Mouse (Mus musculus): ENCODE data around the gene Treml2. TPM values are rescaled to one million over a fixed set of nuclear protein-coding genes. Genes with fewer than 3 reads are reported as not detected.
A peak's percentile ranks its signal among the peaks of the same experiment; 100 is the strongest.
"Not testable (repeated sequence)": the region's sequence is repeated elsewhere in the genome, so short reads cannot be mapped to it uniquely, and the experiment has no call there.

Gene Treml2
- polyA plus RNA-seq, 1 experiment from 2014 or later = 4.8 TPM

DNA sequence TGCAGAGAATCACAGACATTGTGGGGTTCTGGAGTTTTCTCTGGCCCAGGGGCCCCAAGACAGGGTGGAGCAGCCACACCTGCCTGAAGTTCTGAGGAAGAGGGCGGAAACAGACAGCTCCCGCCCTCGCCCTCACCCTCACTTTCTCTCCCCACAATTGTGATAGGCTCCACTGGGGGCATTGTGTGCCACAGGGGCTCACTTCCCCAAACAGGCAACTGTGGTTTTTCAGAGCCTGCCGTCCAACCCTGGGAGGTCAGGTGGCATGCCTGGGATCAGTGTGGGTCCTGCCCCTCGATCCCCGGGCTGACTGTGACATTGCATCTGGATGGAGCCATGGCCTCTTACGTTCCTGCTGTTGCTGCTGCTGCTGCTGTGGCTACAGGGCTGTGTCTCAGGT, 901 bp downstream of the Treml2 start:
- Histone ChIP-seq H3K9ac (ENCODE audit: low read depth, low read length) (peak overlapping the region; percentile 76), H3K27ac (ENCODE audit: low read depth, low read length) (peak overlapping the region; percentile 95), H3K27me3 (replicated peaks; ENCODE audit: control insufficient read depth, insufficient read depth, low read length) (no peaks in the 10 kb centered on the region), H3K4me1 (replicated peaks; ENCODE audit: control insufficient read depth, insufficient read depth, low read length) (peaks cover 24% of the 10 kb centered on the region), H3K4me3 (ENCODE audit: low read depth, low read length) (peak overlapping the region; percentile 54), H3K36me3 (ENCODE audit: control insufficient read depth, insufficient read depth, low read length) (no peaks in the 10 kb centered on the region; the same call in 1 of the 2 replicates), H3K9me3 (ENCODE audit: control insufficient read depth, low read length) (no peaks in the 10 kb centered on the region), H3K4me2 (peak overlapping the region; percentile 83)
- WGBS = 34% methylated on average over 7 of the region's 7 CpGs
- DNase-seq (ENCODE audit: low spot score) (peak; percentile 57), ATAC-seq (replicated peaks; ENCODE audit: low FRiP score) (peak; percentile 75)

DNA sequence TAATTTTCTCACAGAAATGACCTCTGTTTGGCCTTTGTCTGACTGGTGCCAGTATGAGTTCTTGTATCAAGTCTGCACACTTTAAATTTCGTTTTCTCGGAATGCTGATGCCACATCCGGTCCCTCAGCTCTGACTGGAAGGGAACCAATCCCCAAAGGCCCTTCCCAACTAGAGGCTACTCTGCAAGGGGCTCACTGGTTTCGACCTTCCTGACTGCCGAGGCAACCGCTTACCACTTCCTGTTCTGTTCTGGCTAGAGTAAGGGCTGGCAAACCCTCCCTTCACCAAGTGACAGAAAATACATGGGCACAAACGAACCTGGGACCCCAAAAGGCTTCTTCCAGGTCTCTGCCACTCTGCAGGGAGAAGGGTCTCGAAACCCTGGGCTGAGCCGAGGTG, 1.6 kb downstream of the Treml2 start:
- H3K27me3 ChIP-seq (replicated peaks; ENCODE audit: control insufficient read depth, insufficient read depth, low read length) = no peaks in the 10 kb centered on the region
- H3K27ac ChIP-seq (ENCODE audit: low read depth, low read length) = peak overlapping the region; percentile 95
- DNase-seq (ENCODE audit: low spot score) (no peak), ATAC-seq (replicated peaks; ENCODE audit: low FRiP score) (peak; percentile 47)
- H3K36me3 ChIP-seq (ENCODE audit: control insufficient read depth, insufficient read depth, low read length) = no peaks in the 10 kb centered on the region; the same call in 1 of the 2 replicates
- H3K4me3 ChIP-seq (ENCODE audit: low read depth, low read length) = peak overlapping the region; percentile 54
- 39% methylated on average over 9 of the region's 9 CpGs for WGBS
- H3K9me3 ChIP-seq (ENCODE audit: control insufficient read depth, low read length) = no peaks in the 10 kb centered on the region
- peaks cover 24% of the 10 kb centered on the region for H3K4me1 ChIP-seq (replicated peaks; ENCODE audit: control insufficient read depth, insufficient read depth, low read length)
- peak overlapping the region; percentile 76 for H3K9ac ChIP-seq (ENCODE audit: low read depth, low read length)
- H3K4me2 ChIP-seq = peak overlapping the region; percentile 83

DNA sequence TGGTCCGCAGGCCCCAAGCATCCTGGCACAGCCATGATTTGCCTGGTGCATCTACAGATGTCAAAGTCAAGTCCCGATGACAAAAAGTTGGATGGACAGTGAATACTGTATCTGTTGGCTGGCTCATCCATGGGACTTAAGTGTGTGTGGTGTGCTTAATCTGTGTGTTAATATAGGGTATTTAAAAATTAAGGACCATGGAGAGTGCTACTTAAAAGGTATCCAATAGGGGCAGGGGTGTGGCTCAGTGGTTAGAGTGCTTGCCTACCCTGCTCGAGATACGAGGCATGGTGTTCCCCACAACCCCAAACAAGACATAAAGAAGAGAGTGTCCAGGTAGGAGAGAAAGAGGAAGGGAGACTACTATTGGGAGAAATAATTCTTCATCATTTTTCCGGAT, 2.5 kb downstream of the Treml2 start:
- ATAC-seq (replicated peaks; ENCODE audit: low FRiP score) (no peak), DNase-seq (ENCODE audit: low spot score) (no peak)
- H3K36me3 ChIP-seq (ENCODE audit: control insufficient read depth, insufficient read depth, low read length) = no peaks in the 10 kb centered on the region; the same call in 1 of the 2 replicates
- peak overlapping the region; percentile 54 for H3K4me3 ChIP-seq (ENCODE audit: low read depth, low read length)
- H3K4me2 ChIP-seq = peak overlapping the region; percentile 83
- 75% methylated on average over 5 of the region's 5 CpGs for WGBS
- H3K9me3 ChIP-seq (ENCODE audit: control insufficient read depth, low read length) = no peaks in the 10 kb centered on the region
- no peak overlapping the region; the same call in 1 of the 2 replicates for H3K27ac ChIP-seq (ENCODE audit: low read depth, low read length)
- peaks cover 24% of the 10 kb centered on the region for H3K4me1 ChIP-seq (replicated peaks; ENCODE audit: control insufficient read depth, insufficient read depth, low read length)
- H3K9ac ChIP-seq (ENCODE audit: low read depth, low read length) = no peak overlapping the region
- H3K27me3 ChIP-seq (replicated peaks; ENCODE audit: control insufficient read depth, insufficient read depth, low read length) = no peaks in the 10 kb centered on the region

DNA sequence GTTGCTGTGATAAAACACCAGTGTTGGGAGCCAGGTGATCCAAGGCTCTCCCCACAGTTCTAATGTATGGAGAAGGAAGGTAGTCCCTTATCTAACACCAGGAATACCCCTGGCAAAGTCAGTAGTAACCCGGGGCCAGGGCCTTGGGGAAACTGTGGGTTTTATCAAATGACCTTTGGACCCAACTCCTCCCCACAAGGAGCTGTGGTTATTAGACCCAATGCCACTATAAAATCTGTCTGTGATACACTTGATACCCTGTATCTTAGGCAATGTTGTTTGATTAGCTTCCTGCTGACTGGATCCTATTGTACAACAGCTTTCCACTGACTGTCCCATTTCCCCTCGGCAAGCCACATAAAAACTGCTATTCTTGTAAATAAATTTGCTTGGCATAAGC, 12.8 kb downstream of the Treml2 start:
- H3K9me3 ChIP-seq (ENCODE audit: control insufficient read depth, low read length) = no peaks in the 10 kb centered on the region
- WGBS = 63% methylated on average over 2 of the region's 2 CpGs
- ATAC-seq (replicated peaks; ENCODE audit: low FRiP score) = no peak

DNA sequence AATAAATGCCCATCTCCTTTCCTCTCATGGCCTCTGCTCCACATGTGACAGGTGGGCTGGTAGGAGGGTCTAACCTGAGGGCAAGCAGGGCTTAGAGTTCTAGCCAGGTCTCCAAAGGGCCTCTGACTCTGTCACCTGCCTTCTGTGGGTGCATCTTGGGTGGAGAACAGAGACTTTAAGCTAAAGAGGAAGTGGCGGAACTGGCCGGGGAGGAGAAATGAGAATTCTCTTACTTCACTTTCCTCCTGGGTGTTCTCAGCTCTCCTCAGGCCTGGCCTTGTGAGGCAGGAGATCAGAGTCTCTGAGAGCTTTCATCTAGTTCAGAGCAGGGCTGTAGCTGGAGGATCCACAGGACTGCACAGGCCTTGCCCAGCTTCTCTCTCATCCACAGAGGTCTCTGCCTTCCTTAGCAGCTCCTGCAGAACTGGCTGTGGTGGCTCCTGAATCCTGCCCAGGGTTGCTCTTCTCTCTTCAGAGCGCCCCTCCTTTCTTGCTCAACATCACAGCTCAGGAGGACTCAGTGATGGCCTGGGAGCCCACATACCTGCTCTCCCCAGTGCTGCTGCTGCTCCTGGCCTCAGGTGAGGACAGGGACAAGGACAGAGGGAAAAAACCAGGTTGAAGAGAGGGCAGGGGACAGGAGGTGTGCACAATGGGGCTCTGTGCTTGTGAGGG, 16.7 kb downstream of the Treml2 start, which contains the start of gene B430306N03Rik:
Gene B430306N03Rik (plus strand): TSS at position 237 of the 675 bp plus-strand sequence.
- not testable (repeated sequence) for H3K27me3 ChIP-seq (replicated peaks; ENCODE audit: control insufficient read depth, insufficient read depth, low read length); H3K4me2 ChIP-seq; H3K27ac ChIP-seq (ENCODE audit: low read depth, low read length); H3K4me3 ChIP-seq (ENCODE audit: low read depth, low read length); H3K4me1 ChIP-seq (replicated peaks; ENCODE audit: control insufficient read depth, insufficient read depth, low read length); H3K9me3 ChIP-seq (ENCODE audit: control insufficient read depth, low read length); H3K36me3 ChIP-seq (ENCODE audit: control insufficient read depth, insufficient read depth, low read length); ATAC-seq (replicated peaks; ENCODE audit: low FRiP score); H3K9ac ChIP-seq (ENCODE audit: low read depth, low read length); DNase-seq (ENCODE audit: low spot score)
- WGBS = 73% methylated on average over 3 of the region's 3 CpGs

More for the DNA sequence above, 12.8 kb downstream of the Treml2 start:
- no peak for DNase-seq (ENCODE audit: low spot score)
- Histone ChIP-seq H3K36me3 (ENCODE audit: control insufficient read depth, insufficient read depth, low read length) (no peaks in the 10 kb centered on the region; the same call in 1 of the 2 replicates), H3K4me1 (replicated peaks; ENCODE audit: control insufficient read depth, insufficient read depth, low read length) (no peaks in the 10 kb centered on the region), H3K27ac (ENCODE audit: low read depth, low read length) (no peak overlapping the region), H3K27me3 (replicated peaks; ENCODE audit: control insufficient read depth, insufficient read depth, low read length) (no peaks in the 10 kb centered on the region), H3K4me2 (no peak overlapping the region), H3K9ac (ENCODE audit: low read depth, low read length) (no peak overlapping the region), H3K4me3 (ENCODE audit: low read depth, low read length) (no peak overlapping the region)

DNA sequence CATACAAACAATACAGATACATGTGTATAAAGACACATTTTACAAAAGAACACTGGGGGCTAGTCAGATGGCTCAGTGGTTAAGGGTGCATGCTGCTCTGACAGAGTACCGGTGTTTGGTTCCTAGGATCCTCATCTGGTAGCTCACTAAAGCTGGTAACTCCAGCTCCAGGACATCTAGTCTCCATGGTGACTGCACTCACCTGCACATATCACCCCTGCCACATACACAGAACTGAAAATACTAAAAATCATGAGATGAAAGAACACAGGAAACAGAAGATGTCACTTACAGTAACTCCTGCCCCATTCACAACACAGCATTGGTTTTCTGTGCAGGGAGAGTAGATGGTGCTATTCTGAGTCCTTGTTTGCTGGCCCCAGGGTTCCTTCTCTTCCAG, 19.4 kb downstream of the Treml2 start:
- WGBS = 86% methylated on average over 1 of the region's 1 CpGs
- Histone ChIP-seq H3K4me1 (replicated peaks; ENCODE audit: control insufficient read depth, insufficient read depth, low read length) (peaks cover 12% of the 10 kb centered on the region), H3K9ac (ENCODE audit: low read depth, low read length) (no peak overlapping the region), H3K27me3 (replicated peaks; ENCODE audit: control insufficient read depth, insufficient read depth, low read length) (no peaks in the 10 kb centered on the region), H3K27ac (ENCODE audit: low read depth, low read length) (no peak overlapping the region), H3K4me3 (ENCODE audit: low read depth, low read length) (no peak overlapping the region), H3K9me3 (ENCODE audit: control insufficient read depth, low read length) (no peaks in the 10 kb centered on the region), H3K36me3 (ENCODE audit: control insufficient read depth, insufficient read depth, low read length) (no peaks in the 10 kb centered on the region), H3K4me2 (no peak overlapping the region)
- DNase-seq (ENCODE audit: low spot score) (no peak), ATAC-seq (replicated peaks; ENCODE audit: low FRiP score) (no peak)

DNA sequence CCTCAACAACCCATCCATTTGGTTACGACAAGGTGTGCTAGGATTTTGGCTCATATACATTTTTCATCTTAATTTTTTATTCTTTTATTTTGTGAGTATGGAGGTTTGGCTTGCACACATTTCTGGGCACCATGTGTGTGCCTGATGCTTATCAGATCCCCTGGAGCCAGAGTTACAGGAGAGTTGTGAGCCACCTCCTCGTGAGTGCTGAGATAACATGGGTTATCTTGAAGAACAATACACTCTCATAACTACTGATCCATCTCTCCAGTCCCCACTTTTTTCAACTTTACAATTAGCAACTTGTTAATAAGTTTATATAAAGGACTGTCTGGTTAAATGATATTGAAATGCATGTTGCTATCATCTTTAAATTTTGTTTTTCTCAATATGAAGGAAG, 22.0 kb downstream of the Treml2 start:
- Histone ChIP-seq H3K27ac (ENCODE audit: low read depth, low read length) (no peak overlapping the region), H3K27me3 (replicated peaks; ENCODE audit: control insufficient read depth, insufficient read depth, low read length) (no peaks in the 10 kb centered on the region), H3K4me2 (no peak overlapping the region), H3K4me1 (replicated peaks; ENCODE audit: control insufficient read depth, insufficient read depth, low read length) (peaks cover 12% of the 10 kb centered on the region), H3K9me3 (ENCODE audit: control insufficient read depth, low read length) (no peaks in the 10 kb centered on the region), H3K4me3 (ENCODE audit: low read depth, low read length) (no peak overlapping the region), H3K36me3 (ENCODE audit: control insufficient read depth, insufficient read depth, low read length) (no peaks in the 10 kb centered on the region), H3K9ac (ENCODE audit: low read depth, low read length) (no peak overlapping the region)
- DNase-seq (ENCODE audit: low spot score) (no peak), ATAC-seq (replicated peaks; ENCODE audit: low FRiP score) (0 out of 2 replicates have a peak, but pooled peaks have one; percentile 52)
- WGBS = 58% methylated on average over 2 of the region's 2 CpGs

DNA sequence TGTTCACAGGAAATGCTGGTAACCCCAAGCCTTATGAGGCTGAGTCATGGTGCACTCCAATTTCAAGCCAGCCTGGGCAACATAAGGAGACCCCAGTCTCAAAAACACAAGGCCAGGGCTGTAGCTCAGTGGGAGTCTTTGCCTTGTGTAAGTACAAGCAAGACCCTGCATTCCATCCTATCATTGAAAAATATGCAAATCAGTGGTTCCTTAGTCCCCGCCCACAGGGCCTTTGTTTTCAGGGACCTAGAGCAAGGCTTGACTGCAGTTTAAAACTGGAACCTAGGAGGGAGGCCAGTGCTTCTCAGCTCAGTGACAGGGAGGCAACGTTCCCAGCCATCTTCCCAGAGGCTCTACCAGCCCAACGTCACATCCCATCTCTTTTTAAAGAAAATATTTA, 23.9 kb downstream of the Treml2 start:
- WGBS = 63% methylated on average over 3 of the region's 3 CpGs
- no peak for DNase-seq (ENCODE audit: low spot score)

DNA sequence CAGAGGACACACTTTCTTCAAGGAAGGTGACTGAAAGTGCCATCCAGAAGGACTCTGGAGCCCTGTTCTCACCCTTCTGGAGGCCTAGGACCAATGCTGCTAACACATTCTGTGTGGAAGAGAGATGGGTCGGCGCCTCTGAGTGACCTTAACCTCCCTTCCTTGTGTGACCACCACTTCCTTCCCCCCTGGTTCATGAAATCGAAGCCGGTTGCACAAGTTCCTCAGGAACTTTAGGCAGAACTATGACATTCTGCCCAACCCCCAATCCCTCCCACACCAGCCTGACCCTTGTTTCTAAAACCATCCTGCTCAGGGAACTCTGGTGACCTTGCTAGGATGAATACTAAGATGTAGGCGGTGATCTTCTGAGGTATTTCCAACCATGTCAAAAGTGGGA, 25.0 kb downstream of the Treml2 start:
- 0 out of 2 replicates have a peak overlapping the region, but pooled peaks have one; percentile 3 for H3K27ac ChIP-seq (ENCODE audit: low read depth, low read length)
- no peaks in the 10 kb centered on the region for H3K27me3 ChIP-seq (replicated peaks; ENCODE audit: control insufficient read depth, insufficient read depth, low read length)
- H3K9me3 ChIP-seq (ENCODE audit: control insufficient read depth, low read length) = no peaks in the 10 kb centered on the region
- no peak for ATAC-seq (replicated peaks; ENCODE audit: low FRiP score)
- no peaks in the 10 kb centered on the region for H3K36me3 ChIP-seq (ENCODE audit: control insufficient read depth, insufficient read depth, low read length)
- no peak for DNase-seq (ENCODE audit: low spot score)
- no peak overlapping the region for H3K9ac ChIP-seq (ENCODE audit: low read depth, low read length)
- 63% methylated on average over 5 of the region's 5 CpGs for WGBS
- no peak overlapping the region for H3K4me2 ChIP-seq
- H3K4me1 ChIP-seq (replicated peaks; ENCODE audit: control insufficient read depth, insufficient read depth, low read length) = peaks cover 12% of the 10 kb centered on the region
- H3K4me3 ChIP-seq (ENCODE audit: low read depth, low read length) = no peak overlapping the region

More for the DNA sequence above, 23.9 kb downstream of the Treml2 start:
- Histone ChIP-seq H3K4me1 (replicated peaks; ENCODE audit: control insufficient read depth, insufficient read depth, low read length) (peaks cover 12% of the 10 kb centered on the region), H3K4me3 (ENCODE audit: low read depth, low read length) (no peak overlapping the region), H3K4me2 (no peak overlapping the region), H3K9me3 (ENCODE audit: control insufficient read depth, low read length) (no peaks in the 10 kb centered on the region), H3K27ac (ENCODE audit: low read depth, low read length) (no peak overlapping the region), H3K36me3 (ENCODE audit: control insufficient read depth, insufficient read depth, low read length) (no peaks in the 10 kb centered on the region), H3K27me3 (replicated peaks; ENCODE audit: control insufficient read depth, insufficient read depth, low read length) (no peaks in the 10 kb centered on the region), H3K9ac (ENCODE audit: low read depth, low read length) (no peak overlapping the region)
- no peak; the same call in 1 of the 2 replicates for ATAC-seq (replicated peaks; ENCODE audit: low FRiP score)

Measured in liver, embryonic 11.5 days (tissue).